Mouse (Mus musculus): ENCODE measurements around the gene Slc16a1. TPM values are rescaled to one million over a fixed set of nuclear protein-coding genes. Genes with fewer than 3 reads are reported as not detected.

Slc16a1 gene
- total RNA-seq, 1 experiment: 121 TPM

- Histone ChIP-seq H3K27ac (ENCODE audit: insufficient read depth, low read depth, low read length, poor library complexity, severe bottlenecking) (no peak overlapping the region), H3K9ac (ENCODE audit: insufficient read depth, low read depth, low read length, poor library complexity, severe bottlenecking) (no peak overlapping the region), H3K4me3 (ENCODE audit: insufficient read depth in 1 of 2, low read depth in 1 of 2, low read length in 2 of 2, poor library complexity in 1 of 2, severe bottlenecking in 1 of 2) (no peak overlapping the region), H3K9me3 (ENCODE audit: control insufficient read depth, insufficient read depth, low read depth, low read length) (no peaks in the 10 kb centered on the region), H3K36me3 (ENCODE audit: control insufficient read depth, insufficient read depth, low read length, poor library complexity, severe bottlenecking) (no peaks in the 10 kb centered on the region), H3K4me1 (ENCODE audit: control insufficient read depth in 2 of 2, insufficient read depth in 2 of 2, low read length in 2 of 2, poor library complexity in 1 of 2) (peaks cover 0 to 15% of the 10 kb centered on the region in 2 experiments; a peak in 2 of 4 replicates)
- no peak for DNase-seq (ENCODE audit: low read depth, low spot score)
- in situ Hi-C loops (cut with MboI; ENCODE audit: low sequenced_read_pairs in 2 of 2, unreplicated experiment in 2 of 2): loop anchor here in 1 of 2 experiments (25.0 kb wide), 1 partner anchor 167 kb away; the partner anchor contains the start of gene Lrig2
- TF ChIP-seq ZNF384 (IDR thresholded peaks at IDR 0.05; ENCODE audit: low read depth, low read length) (no peak), MAFK (IDR thresholded peaks at IDR 0.05; ENCODE audit: insufficient read depth, low read depth, low read length) (no peak), HCFC1 (IDR thresholded peaks at IDR 0.05; ENCODE audit: borderline replicate concordance, insufficient read depth, low read length) (no peak), CHD2 (IDR thresholded peaks at IDR 0.05; ENCODE audit: low read depth, low read length) (no peak), ZC3H11A (IDR thresholded peaks at IDR 0.05; ENCODE audit: borderline replicate concordance, low read depth, low read length) (no peak)
Observed at GRCm38 (mm10) chr3:104678826-104679225, 40.4 kb downstream of the Slc16a1 start.

- in situ Hi-C loops (cut with MboI; ENCODE audit: low sequenced_read_pairs in 2 of 2, unreplicated experiment in 2 of 2): loop anchor here (10.0 to 25.0 kb wide), 2 partner anchors 168 to 171 kb away; partner anchors contain the start of gene Lrig2 (in 2 of the 2)
- no peak overlapping the region for H3K27ac ChIP-seq (ENCODE audit: insufficient read depth, low read depth, low read length, poor library complexity, severe bottlenecking)
- no peak overlapping the region for H3K9ac ChIP-seq (ENCODE audit: insufficient read depth, low read depth, low read length, poor library complexity, severe bottlenecking)
- no peaks in the 10 kb centered on the region for H3K36me3 ChIP-seq (ENCODE audit: control insufficient read depth, insufficient read depth, low read length, poor library complexity, severe bottlenecking)
- peak; percentile 71 for DNase-seq (ENCODE audit: low read depth, low spot score)
- no peak overlapping the region for H3K4me3 ChIP-seq (ENCODE audit: insufficient read depth in 1 of 2, low read depth in 1 of 2, low read length in 2 of 2, poor library complexity in 1 of 2, severe bottlenecking in 1 of 2)
- no peaks in the 10 kb centered on the region for H3K4me1 ChIP-seq (ENCODE audit: control insufficient read depth in 2 of 2, insufficient read depth in 2 of 2, low read length in 2 of 2, poor library complexity in 1 of 2)
- no peaks in the 10 kb centered on the region for H3K9me3 ChIP-seq (ENCODE audit: control insufficient read depth, insufficient read depth, low read depth, low read length)
- TF ChIP-seq CHD2 (IDR thresholded peaks at IDR 0.05; ENCODE audit: low read depth, low read length): no peak
- TF ChIP-seq ZC3H11A (IDR thresholded peaks at IDR 0.05; ENCODE audit: borderline replicate concordance, low read depth, low read length): 0 out of 2 replicates have a peak, but pooled peaks have one; percentile 62
Observed at GRCm38 (mm10) chr3:104682671-104683504, 44.4 kb downstream of the Slc16a1 start.

GRCm38 (mm10) chr3:104700751-104701335 is 62.4 kb downstream of the Slc16a1 start:
- H3K4me3 ChIP-seq (ENCODE audit: insufficient read depth in 1 of 2, low read depth in 1 of 2, low read length in 2 of 2, poor library complexity in 1 of 2, severe bottlenecking in 1 of 2): peak overlapping the region in 1 of 2 experiments; percentile 18; a peak in 1 of 4 replicates
- H3K9me3 ChIP-seq (ENCODE audit: control insufficient read depth, insufficient read depth, low read depth, low read length): no peaks in the 10 kb centered on the region
- H3K9ac ChIP-seq (ENCODE audit: insufficient read depth, low read depth, low read length, poor library complexity, severe bottlenecking): no peak overlapping the region
- no peak overlapping the region for H3K27ac ChIP-seq (ENCODE audit: insufficient read depth, low read depth, low read length, poor library complexity, severe bottlenecking)
- peak; percentile 85 for DNase-seq (ENCODE audit: low read depth, low spot score)
- TF ChIP-seq MAFK (IDR thresholded peaks at IDR 0.05; ENCODE audit: insufficient read depth, low read depth, low read length): no peak
- TF ChIP-seq CHD2 (IDR thresholded peaks at IDR 0.05; ENCODE audit: low read depth, low read length): no peak
- 0 out of 2 replicates have a peak, but pooled peaks have one; percentile 48 for TF ChIP-seq HCFC1 (IDR thresholded peaks at IDR 0.05; ENCODE audit: borderline replicate concordance, insufficient read depth, low read length)
- TF ChIP-seq ZNF384 (IDR thresholded peaks at IDR 0.05; ENCODE audit: low read depth, low read length): 0 out of 2 replicates have a peak, but pooled peaks have one; percentile 14
- TF ChIP-seq ZC3H11A (IDR thresholded peaks at IDR 0.05; ENCODE audit: borderline replicate concordance, low read depth, low read length): peak; percentile 61
- peaks cover 0 to 6% of the 10 kb centered on the region in 2 experiments; a peak in 2 of 4 replicates for H3K4me1 ChIP-seq (ENCODE audit: control insufficient read depth in 2 of 2, insufficient read depth in 2 of 2, low read length in 2 of 2, poor library complexity in 1 of 2)
- H3K36me3 ChIP-seq (ENCODE audit: control insufficient read depth, insufficient read depth, low read length, poor library complexity, severe bottlenecking): no peaks in the 10 kb centered on the region
- in situ Hi-C loops (cut with MboI; ENCODE audit: low sequenced_read_pairs in 2 of 2, unreplicated experiment in 2 of 2): no loop called here

- DNase-seq (ENCODE audit: low read depth, low spot score): no peak
- H3K27ac ChIP-seq (ENCODE audit: insufficient read depth, low read depth, low read length, poor library complexity, severe bottlenecking): no peak overlapping the region
- H3K36me3 ChIP-seq (ENCODE audit: control insufficient read depth, insufficient read depth, low read length, poor library complexity, severe bottlenecking): no peaks in the 10 kb centered on the region
- in situ Hi-C loops (cut with MboI; ENCODE audit: low sequenced_read_pairs in 2 of 2, unreplicated experiment in 2 of 2): no loop called here
- TF ChIP-seq ZNF384 (IDR thresholded peaks at IDR 0.05; ENCODE audit: low read depth, low read length) (no peak), ZC3H11A (IDR thresholded peaks at IDR 0.05; ENCODE audit: borderline replicate concordance, low read depth, low read length) (no peak), MAFK (IDR thresholded peaks at IDR 0.05; ENCODE audit: insufficient read depth, low read depth, low read length) (no peak), CHD2 (IDR thresholded peaks at IDR 0.05; ENCODE audit: low read depth, low read length) (no peak), HCFC1 (IDR thresholded peaks at IDR 0.05; ENCODE audit: borderline replicate concordance, insufficient read depth, low read length) (no peak)
- H3K4me3 ChIP-seq (ENCODE audit: insufficient read depth in 1 of 2, low read depth in 1 of 2, low read length in 2 of 2, poor library complexity in 1 of 2, severe bottlenecking in 1 of 2): no peak overlapping the region
- no peaks in the 10 kb centered on the region for H3K9me3 ChIP-seq (ENCODE audit: control insufficient read depth, insufficient read depth, low read depth, low read length)
- no peak overlapping the region for H3K9ac ChIP-seq (ENCODE audit: insufficient read depth, low read depth, low read length, poor library complexity, severe bottlenecking)
- H3K4me1 ChIP-seq (ENCODE audit: control insufficient read depth in 2 of 2, insufficient read depth in 2 of 2, low read length in 2 of 2, poor library complexity in 1 of 2): peaks cover 0 to 6% of the 10 kb centered on the region in 2 experiments; a peak in 2 of 4 replicates
Observed at GRCm38 (mm10) chr3:104701761-104702160, 63.3 kb downstream of the Slc16a1 start.

Measured in ES-E14 (cell line).